Mouse (Mus musculus) lung, postnatal 25 days (tissue): Measurements from ENCODE around the gene Calcrl.
"Not testable (repeated sequence)": the region's sequence is repeated elsewhere in the genome, so short reads cannot be mapped to it uniquely, and the experiment has no call there.

Experiments
- DNase-seq: peaks from one replicate; pipeline ENCODE4 v3.0.0; 2022; ENCODE audit warnings: low spot score

Calcrl gene

DNA sequence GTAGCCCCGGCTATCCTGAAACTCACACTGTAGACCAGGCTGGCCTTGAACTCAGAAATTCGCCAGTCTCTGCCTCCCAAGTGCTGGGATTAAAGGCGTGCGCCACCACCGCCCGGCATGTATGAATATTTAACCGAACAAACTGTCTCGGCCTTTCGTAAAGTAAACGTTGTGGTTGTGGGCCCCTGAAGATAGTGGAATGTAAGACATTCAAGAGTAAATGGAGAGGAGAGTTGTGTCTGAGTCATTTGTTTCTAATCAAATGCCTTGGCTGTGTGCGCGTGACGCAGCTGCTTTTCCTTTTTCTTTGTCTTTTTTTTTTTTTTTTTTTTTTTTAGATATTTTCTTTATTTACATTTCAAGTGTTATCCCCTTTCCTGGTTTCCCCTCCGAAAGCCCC, 36.7 kb downstream of the Calcrl start:
- not testable (repeated sequence) for DNase-seq

DNA sequence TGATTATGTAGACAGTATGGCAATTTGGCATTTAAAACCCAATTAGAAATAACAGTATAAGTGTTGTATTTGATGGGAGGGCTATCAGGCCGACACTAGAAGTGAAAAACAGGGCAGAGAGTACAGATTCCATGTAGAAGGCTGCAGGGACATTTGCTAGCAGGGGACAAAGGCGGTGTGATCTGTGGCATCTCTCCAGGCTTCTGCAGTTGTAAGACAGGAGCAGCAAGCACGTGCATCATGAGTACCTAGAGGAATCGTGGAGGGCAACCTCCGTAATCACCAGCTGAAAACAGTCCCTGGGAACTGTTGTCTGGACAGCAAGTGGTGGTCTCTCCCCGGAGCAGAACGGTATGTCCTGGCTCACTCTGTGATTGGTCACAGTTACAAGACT, 37.2 kb downstream of the Calcrl start:
- no peak for DNase-seq

DNA sequence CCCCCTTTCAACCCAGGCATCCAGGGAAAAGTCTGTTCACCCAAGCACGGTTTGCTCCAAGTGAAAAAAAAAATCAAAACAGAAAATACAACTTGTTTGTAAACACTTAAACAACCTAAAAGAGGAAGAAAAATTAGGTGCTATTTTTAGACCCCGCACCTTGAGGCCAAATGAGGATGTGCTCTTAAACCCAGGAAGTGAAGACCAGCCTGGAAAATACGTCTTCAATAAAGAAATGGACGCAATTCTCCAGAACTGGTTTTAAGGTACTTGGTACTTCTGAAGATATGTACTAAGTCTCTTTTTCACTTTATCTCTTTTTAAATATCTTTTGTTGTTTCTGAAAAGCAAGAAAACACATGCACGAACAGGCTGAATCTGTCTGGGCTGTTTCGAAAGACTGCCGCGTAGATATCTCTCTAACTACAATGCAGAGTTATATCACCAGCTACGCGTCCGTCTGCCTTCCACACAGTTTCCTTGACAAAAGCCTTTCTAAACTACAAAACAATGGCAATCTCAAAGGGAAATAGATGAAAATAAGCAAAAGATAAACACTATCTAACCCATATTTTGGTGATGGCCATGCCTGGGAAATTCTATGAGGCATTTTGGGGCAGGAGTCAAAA, 37.7 kb downstream of the Calcrl start:
- DNase-seq, result no peak

DNA sequence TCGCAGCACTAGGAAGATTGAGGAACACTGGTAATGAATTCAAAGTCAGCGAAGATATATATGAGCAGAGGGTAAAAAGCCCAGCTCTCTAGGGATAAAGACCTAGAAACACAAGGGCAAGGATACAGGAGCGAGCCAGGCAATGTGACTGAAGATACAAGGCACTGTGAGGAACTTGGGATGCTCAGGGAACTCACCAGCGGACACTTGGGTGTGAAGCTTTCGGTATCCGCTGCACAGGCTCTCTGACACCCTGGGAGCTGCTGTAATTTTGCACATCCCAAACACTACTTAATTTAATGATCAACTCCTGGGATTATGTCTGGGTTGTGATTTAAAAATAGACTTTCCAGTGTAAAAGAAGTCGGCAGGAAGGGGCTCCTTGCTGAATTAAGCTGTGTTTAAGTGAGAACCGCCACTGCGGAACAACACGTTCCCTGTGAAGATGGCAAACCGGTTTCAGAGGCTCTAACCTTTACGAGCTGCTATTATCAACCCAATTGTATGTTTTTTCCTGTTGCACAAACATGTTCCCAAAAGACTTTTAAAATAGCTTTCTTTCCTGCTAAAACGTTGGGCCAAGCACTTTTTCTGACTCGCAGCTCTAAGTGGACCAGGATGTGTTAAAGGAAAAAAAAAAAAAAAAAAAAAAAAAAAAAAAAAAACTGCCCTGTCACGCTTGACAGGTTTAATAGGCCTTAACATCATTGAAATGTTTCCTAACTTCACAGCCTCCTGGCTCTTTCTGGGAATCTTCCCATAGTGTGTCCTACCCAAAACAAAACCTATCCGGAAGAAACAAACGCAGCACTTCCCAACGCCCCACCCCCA, 38.4 kb downstream of the Calcrl start:
- DNase-seq, result no peak

DNA sequence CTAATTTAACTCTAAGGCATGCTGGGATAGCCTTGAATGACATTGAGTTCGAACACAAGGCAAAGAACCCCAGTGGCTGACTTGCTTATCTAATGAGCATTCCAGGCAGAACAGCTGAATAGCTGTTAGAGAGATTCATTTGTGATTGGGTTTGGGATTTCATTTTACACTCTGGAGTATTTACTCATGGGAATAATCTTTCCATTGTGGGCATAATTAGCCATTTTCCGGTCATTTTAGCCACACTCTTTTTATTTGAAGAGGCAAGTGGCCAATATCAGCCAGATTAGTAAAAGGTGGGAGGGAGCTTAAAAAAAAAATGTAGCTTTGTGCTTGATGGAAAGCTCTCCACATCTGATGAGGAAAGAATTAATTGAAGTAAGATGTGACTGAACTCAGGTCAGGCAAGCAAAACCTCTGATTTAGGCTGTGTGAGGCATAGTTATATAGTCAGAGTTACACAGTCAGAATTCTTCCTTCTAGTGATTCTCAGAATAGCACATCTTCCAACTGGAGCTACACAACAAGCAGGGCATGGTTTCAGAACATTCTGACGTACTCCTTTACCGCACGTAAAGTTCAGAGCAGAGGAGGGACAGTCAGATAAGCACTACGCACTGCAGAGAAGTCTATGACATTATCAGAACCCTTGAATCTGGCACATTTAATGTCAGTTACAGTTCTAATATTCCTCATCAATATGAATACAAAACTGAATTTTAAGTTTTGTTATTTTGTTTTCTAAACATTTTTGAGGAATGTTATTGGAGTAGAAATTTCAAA, 40.1 kb downstream of the Calcrl start:
- no peak for DNase-seq

DNA sequence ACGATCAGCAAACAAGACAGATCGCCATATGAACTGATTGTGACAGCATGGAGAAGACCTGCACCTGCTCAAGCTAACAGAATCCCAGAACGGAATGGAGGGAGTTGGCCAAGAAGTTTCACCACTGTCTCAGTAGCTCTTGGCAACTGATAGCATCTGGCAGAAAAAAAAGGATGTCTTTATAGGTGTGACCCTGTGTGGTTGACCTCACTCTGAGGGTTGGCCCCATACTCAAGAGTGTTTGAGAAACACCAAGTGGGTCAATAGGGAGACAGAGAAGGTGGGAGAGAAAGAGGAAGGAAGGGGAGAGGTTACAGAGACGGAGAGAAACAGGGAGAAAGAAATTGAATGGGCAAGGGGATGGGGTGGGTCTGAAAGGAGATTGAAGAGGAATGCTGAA, 41.4 kb downstream of the Calcrl start:
- DNase-seq, result no peak

DNA sequence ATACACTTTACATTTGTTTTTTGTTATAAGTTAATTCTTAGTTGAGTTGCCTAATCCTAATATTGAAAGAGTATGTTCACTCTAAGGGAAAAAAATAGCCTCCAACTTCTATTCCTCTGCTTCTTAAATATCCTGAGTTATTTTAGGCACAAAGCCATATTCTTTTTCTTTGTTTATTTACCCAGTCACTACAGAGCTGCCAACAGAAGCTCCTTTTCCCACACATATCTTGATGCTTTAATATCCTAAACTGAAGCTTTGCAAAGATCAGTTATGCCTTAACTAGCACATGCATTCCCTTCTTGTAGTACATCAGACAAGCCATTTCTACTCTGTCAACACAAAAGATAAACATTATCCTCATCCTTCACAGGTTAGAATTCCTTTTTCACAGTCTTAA, 42.7 kb downstream of the Calcrl start:
- DNase-seq, result no peak

DNA sequence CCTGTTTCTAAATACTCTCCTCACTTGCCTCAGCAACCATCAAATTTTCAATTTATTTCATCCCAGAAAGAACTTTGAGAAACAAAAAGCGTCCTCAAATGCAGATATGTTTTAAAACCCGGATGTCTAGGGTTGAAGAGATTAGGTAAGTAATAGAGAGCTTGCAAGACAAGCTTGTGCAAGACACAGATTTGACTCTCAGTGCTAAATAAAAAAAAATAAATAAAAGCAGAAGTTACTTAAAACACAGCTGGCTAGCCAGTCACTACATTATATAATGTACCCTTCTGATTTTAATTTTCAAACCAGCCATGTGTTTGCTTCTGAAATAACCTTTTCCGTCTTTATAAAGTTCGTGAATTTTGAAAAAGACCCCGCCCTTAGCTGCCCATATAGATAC, 43.2 kb downstream of the Calcrl start:
- DNase-seq, result no peak

DNA sequence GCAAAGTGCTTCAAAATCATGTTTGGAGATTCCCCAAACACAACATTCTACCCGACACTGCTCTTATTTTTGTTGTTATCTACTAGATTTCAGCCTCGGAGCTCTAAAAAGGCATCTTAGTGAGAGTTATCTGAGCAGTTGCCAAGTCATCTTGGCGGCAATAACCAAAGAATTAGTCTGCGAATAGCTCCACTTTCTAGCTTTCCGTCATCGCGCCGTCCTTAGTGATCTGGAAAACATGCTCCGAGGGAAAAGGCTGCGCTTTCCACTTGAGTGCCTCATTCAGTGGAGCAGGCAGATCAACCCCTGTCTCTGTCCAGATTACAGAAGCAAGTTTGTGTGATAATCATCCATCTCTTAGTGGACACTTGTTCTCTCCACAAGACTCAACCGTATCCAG, 44.4 kb downstream of the Calcrl start:
- no peak for DNase-seq

DNA sequence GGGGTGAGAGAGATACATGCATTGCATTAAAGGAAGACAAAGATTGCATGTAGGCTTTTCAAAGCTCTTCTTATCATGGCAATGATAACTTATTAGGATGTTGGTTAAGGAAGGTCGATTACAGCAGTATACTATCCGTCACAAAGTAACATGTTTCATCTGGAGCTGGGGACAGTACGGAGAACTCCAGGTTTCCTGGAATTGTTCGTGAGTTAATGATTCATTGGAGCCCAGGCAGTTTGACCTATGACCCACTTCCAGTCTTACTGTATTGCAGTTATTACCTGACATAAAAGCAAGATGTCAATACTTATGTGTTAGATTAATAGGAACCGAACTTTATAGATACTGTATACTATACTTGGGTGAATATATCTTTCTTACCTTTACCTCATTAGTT, 46.5 kb downstream of the Calcrl start:
- no peak for DNase-seq

DNA sequence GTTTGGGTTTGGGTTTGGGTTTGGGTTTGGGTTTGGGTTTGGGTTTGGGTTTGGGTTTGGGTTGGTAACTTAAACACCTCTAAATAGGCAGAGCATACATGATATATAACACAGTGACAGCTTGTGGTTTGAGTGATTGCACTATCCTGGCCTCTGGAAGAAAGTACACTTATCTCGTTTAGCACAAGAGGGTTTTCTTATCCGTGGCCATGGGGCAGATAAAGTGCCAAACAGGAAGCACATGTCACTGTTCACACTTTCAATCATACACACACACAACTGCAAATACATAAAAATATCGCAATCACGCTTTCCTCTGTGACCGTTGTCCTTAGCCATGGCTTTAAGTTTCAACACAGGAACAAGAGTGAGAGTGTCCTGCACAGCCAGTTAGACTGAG, 56.0 kb downstream of the Calcrl start:
- no peak for DNase-seq

DNA sequence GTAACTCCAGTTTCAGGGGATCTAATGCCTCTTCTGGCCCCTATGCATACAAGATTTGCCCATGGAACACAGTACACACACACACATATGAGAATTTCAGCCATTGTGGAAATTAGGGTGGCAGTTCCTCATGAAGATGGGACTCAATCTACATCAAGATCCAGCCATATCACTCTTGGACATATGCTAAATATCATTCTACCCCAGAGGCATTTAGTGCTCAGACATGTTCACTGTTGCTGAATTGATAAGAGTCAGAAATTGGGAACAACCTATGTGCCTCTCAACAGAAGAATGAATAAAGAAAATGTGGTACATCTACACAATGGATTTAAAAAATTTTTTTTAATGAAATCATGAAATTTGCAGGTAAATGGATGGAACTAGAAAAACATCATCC, 58.5 kb downstream of the Calcrl start:
- DNase-seq, result no peak

DNA sequence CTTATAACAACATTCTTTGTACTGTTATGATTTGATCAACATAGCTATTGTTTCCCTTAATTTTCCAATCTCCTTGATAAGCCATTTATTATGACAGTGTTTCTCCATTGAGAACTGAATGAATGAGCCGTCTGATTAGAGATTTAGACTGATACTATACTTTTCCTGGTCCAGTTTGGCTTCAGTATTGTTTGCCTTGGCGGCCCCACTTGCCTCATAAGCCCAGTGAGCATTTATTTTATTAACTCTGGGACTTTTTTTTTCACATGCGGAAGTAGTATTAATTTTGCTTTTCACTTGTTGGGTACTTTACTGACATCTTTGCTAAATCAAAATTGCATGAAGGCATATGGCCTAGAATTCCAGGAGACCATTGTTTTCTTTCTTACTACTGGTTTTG, 59.9 kb downstream of the Calcrl start:
- DNase-seq, result no peak

DNA sequence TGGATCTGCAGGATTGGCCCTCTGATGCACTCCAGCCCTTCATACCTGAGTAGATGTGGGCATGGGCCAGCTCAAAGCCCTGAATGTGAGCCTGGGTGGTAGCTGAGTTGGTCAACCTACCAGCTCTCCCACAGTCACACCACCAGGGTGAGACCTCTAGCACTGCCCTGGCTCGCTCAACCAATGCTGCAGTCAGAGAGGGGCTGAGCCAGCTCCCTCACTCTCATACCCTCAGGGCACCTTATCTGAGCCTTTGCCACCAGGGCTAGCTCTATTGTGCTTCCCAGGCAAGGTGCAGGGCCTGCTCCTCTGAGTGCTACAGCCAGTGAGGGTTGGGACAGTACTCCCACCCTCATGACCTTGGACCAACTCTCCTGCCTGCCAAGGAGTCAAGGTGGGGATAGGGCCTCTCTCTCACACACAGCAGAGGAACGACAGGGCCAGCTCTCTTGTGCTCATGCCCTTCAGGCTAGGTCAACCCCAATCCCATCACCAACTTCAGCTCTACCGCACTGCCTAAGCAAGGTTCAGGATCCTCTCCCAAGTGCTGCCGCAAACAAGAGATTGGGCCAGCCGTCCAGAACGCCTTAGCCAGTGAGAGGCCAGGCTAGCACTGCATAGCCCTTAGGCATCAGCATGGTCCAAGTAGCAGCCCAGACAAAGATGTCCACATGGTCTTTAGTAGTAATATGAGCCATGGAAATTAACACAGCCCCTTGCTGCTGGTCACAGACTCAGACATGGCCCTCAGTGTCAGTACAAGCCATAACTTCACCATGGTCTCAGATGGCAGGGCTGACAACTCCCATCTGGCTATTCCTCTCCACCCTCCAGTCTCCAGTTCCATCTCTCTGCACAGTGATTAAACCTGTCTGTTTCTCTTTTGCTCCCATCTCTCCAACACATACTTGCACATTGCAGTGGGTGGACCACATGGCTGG, 62.2 kb downstream of the Calcrl start:
- DNase-seq, result no peak

DNA sequence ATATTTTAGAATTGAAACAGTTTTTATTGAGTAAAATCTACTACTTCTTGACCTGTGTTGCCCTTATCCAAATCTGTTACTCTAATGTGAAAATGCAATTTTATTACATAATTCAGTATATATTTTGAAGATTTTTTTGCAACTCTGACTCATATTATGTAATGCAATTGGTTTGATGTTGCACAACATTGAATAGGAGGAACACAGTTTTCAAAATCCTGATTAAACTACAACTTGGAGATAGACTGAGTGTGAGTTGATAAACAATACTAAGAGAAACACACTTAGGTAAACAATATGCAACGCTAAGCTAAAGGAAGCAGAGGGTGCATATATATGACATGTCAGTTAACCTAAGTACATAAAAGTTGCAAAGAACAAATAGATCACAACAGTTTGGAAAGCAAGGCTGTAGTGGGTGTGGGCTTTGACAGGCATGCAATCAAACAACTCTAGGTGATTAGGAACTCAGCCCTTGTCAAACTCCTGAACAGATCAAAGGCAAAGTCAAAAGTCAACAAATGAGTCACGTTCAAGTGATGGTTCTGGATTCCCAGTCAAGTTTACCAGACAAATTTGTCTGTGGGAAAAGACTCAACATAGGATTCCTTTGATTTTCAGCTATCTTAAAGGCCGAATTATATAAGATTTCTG, 66.4 kb downstream of the Calcrl start:
- no peak for DNase-seq

DNA sequence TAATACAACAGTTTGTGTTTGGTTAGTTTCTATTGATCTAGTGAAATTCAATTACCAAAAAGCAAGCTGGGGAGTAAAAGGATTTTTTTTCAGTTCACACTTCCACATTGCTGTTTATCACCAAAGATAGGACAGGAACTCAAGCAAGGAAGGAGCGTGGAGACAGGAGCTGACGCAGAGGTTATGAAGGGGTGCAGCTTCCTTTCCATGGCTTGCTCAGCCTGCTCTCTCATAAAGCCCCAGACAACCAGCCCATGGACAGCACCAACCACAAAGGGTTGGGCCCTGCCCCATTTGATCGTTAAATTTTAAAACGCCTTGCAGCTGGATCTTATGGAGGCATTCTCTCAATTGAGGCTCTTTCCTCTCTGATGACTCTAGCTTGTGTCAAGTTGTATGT, 69.9 kb downstream of the Calcrl start:
- DNase-seq, result no peak

DNA sequence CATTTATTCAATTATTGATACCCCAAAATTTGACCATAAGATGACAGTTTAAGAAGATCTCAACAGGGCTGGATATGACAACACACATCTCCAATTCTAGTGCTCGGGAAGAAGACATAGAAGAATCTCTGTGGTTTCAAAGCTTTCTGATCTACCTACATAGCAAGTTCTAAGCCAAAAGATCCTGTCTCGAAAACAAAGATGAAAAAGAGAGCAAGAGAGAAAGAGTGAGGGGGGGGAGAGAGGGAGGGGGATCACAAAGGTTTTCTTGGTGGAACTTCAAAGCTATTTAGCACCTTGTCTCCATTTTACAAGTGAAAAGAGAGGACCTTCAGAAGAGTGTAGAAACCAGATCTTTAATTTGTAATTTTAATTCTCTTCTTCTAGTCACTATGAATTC, 77.8 kb downstream of the Calcrl start:
- DNase-seq, result no peak

DNA sequence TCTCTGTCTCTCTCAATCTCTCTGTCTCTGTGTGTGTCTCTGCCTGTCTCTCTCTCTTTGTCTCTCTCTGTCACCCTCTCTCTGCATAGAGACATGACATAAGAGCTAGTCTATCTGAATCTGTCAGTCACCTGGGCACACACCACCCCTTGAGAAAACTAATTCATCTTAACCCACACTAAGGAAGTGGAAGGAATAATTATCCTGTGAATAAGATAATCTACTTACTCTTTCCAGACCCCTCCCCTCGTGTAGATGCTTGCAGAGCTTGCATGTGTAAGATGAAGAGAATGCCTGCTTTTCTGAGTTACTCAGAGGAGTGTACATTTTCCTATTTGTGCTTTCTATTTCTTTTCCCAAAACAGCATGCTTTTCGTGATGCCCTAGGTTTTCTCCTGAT, 81.5 kb downstream of the Calcrl start:
- no peak for DNase-seq

DNA sequence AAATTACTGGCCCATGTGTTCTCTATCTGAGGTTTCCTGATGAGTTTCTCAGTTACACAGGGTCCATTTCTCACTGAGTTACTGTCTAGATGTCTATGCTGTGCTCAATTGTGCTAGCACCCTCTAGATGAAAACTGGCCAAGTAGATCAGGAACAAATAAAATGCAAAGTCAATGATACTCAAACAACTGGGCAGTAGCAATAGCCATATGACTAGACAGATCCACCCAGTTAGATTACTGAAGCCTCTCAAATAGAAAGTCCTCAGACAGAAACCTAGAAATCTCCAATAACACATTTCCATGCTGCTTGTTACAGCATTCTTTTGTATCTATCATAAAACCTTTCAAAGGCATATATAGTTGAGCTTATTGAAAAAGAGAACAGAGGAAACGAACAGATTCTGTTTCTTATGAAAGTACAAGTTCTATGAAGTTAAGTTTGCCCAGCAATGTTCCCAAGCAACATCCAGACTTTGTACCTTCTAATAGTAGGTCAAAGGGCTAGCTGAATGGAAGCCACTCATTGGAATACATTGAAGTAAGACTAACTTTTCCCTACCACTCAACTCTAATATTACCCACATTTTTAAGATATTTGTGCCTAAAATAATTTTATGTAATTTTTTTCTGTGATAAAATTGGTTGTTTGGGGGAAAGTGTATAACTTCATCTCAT, 87.3 kb downstream of the Calcrl start:
- no peak for DNase-seq

DNA sequence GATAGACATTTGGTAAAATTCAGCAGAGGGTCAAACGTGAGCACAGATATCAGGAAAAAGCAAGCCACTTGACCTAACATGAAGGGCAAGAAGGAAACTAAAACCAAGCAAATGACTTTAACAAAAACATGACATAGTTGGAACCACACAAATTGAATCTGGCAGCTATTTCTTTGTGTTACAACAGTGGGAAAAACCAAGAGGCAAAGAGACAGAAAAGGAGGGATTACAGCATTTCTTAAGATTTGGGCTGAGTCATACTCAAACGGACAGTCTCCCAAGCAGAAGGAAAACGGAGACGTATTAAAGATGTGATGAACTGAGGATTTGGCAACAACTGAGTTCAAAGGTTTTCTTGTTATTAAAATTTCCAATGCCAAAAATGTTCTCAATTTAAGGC, 88.9 kb downstream of the Calcrl start:
- DNase-seq, result no peak
